Mouse (Mus musculus) natural killer cell, adult 2 months (primary cell): ENCODE measurements at regions not wholly inside any gene's neighbourhood (a gene's known extent, or its start where the extent isn't known, plus 50 kb on each side); places are given as distances from the start of the nearest gene placed in this dataset.

ENCODE experiments used
- DNase-seq, 2 experiments: peaks; one replicate each; pipeline ENCODE4 v3.0.0; 2022; ENCODE audit warnings: low spot score in 2 of 2

DNA sequence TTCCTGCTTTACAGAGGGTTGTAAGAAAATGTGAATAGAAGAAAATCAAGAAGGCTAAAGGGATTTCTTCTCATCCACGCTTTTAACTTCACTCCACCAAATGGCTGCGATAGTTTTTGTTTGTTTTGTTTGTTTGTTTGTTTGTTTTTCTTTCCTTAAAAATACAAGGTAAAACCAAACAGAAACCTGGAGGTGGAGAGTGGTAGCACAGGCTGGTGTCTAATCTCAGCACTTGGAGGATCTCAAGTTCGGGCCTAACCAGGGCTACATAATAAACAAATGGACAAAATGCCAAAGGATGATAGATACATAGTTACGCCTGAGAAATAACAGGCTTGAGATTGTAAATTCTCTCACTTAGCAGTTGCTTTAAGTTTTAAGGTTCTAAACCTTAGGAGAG, 50.8 kb upstream of the Mboat1 start:
- no peak for DNase-seq

- DNase-seq = peak; percentile 76 to 79
Observed at GRCm38 (mm10) chr13:30085005-30085404, 51.3 kb upstream of the Mboat1 start.

DNA sequence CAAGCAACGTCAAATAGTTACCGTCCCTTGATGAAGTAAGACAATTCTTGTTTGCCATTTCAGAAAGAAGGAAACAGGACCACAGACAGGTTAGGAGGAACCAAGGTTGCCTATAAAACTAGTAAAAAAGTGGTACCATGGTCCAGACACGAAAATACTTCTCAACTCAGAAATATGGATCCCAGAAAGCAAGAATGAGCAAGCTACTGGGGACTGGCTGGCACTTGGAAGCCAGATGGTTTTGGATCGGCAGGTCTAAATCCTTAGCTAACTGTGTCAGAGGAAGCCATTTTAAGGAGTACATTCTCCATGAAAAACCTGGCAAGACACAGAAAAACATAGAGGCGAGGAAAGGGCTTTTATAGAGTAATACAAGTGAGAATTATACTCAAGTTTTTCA, 51.9 kb upstream of the Mboat1 start:
- DNase-seq = no peak

DNA sequence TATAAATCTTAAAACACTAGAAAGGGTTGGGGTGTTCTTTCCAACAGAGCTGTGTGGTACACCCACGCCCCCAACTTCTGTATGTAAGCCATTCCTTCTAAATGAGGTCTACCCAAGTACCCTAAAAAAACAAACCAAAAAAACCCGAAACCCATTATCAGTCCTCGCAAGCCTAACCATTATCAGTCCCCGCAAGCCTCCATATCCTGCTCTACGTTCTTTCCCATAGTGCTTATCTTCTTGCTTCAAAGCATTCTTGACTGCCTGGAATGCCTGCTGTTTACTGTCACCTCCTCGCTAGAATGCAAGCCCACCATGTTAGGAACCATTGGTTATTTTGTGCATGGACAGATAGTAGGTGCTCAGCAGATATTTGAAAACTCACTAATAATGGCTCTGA, 52.3 kb upstream of the Mboat1 start:
- no peak for DNase-seq

DNA sequence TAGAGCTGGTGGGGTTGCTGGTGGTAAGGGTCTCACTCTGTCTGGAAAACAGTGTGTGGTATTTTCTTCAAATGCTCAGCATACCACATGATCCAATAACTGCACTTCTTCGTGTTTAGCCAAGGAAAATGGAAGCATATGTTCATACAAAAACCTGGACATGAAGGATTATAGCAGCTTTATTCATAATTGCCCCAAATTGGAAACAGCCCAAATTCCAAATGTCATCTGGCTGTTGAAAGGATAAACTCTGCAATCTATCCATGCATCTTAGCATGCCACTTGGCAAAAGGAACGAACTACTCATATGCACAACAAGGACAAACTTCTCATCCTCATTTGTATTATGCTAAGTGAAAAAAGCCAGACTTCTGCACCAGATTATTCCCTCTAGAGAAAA, 53.5 kb upstream of the Mboat1 start:
- DNase-seq = no peak

DNA sequence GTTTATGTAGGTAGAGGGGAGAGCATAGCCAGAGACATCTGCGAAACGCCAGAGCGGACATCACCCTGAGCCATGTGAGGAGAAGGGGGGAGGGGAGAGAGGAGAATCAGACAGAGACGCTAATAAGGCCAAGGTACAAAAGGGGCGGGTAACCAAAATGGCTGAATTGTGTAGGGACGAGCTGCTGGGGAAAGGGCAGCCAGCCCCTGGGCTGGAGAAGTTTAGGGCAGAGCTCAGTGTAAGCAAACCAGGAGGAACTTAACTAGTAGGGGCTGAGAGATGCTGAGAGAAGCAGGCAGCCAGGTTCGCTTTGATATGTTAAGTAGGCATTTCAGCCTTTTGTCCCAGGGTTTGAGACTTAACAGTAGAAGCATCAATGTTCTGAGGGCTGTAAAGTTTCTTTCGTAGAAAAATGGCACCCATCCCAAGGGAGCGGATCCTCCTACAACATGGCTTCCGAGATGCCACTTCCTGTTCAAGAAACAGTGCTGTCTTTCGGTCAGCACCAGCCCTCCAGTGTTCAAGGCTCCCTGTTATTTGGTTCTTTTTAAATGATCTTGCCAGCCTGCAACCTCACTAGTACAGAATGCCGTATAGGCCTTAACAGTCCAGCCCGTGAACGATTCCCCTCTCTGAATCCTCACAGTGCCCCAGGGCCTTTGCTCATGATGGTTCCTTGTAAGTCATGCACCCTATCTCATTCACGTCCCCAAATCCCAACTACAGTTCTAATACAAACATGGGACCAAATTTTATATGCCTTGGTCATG, 55.4 kb upstream of the Mboat1 start:
- no peak for DNase-seq

DNA sequence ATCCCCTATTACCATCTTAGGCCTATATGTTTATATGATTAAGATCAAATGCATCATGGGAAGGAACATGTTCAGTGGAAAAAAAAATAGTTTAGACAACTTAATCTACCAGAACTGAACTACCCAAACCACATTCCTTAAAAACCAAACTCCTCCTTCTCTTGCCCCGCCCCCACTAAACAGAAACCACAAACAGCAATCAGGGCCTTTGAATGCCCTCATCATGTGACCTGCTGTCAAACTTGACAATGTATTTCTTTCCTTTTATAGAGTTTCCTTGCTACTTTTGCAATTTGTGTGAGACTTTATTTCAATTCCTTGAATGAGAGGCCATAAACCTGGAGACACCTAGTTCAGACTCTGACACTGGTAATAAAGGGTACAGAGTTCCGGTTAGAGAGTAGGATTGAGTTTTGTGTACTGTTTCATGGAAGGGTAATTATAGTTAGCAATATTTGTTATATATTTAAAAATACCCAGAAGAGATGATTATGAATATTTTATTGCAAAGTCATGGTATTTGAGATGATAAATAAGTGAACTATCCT, 61.7 kb upstream of the Mboat1 start:
- DNase-seq = no peak

- DNase-seq = no peak
Observed at GRCm38 (mm10) chr13:30074069-30074468, 62.2 kb upstream of the Mboat1 start.

GRCm38 (mm10) chr13:30069397-30069796, 66.9 kb upstream of the Mboat1 start:
- DNase-seq = no peak

GRCm38 (mm10) chr13:30067581-30068375, 68.5 kb upstream of the Mboat1 start:
- no peak for DNase-seq

DNA sequence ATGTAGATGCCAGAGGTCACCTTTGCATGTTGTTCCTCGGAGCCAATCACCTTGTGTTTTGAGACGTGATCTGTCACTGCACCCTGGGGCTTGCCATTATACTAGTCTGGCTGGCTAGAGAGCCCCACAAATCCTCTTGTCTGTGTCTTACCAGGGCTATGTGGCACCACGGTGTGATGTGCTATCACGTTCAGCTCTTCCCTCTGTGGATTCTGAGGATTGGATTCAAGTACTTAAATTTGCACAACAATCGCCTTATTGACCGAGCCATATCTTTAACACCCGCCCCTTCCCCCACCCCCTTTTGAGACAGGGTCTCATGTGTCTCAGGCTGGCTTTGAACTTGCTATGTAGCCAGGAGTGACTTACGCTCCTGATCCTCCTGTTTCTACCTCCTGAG, 70.8 kb upstream of the Mboat1 start:
- DNase-seq = no peak

DNA sequence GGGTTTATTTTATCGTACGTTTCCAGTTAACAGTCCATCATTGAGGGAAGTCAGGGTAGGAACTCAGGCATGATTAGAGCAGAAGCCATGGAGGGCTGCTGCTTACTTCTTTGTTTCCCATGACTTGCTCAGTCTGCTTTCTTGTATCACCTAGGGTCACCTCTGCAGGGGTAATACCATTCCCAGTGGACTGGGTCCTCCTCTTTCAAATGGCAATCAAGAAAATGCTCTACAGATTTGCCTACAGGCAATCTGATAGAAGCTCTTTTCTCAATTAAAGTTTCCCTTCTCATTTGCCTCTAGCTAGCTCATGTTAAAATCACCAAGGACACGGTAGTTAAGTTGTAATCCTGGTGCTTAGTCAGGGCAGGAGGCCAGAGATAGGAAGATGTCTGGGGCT, 72.5 kb upstream of the Mboat1 start:
- no peak for DNase-seq

- no peak for DNase-seq
Observed at GRCm38 (mm10) chr13:30062285-30062684, 74.0 kb upstream of the Mboat1 start.

- DNase-seq = no peak
Observed at GRCm38 (mm10) chr13:30055141-30055645, 69.3 kb upstream of the E2f3 start.

- DNase-seq = no peak
Observed at GRCm38 (mm10) chr13:30051891-30052550, 66.2 kb upstream of the E2f3 start.

DNA sequence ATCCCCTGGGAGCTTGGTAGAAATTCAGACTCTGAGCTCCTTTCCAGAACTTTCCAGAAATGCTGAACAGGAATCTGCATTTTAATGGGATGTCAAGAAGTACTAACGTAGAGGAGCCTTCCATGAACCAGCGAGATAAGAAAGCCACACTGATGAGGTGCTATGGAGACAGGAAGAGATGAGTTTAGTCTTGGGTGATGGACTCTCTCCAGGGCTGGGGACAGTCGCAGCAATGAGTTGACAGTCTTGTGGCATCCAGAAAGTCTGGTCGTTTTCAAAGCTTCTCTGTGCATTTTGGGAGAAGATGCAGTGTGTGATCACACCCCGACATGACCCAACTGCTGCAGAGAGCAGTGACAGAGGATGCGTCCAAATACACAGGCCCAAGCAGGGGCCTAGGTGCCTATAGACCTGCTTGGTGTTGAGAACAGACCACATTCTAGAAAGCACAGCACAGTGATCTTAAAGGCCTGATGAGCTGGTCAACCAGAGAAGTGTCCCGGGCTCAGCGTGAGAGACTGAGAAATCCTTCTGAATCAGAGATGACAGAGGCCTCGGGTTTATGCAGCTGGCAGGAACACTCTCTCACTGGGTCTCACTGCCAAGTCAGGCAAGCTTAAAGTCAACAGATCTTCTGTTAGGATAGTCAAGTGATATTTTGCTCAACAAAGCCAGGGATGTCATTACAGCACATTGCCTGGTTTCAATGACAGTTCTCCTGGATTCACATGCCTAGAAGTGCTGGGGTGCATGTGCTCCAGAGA, 65.1 kb upstream of the E2f3 start:
- no peak for DNase-seq

DNA sequence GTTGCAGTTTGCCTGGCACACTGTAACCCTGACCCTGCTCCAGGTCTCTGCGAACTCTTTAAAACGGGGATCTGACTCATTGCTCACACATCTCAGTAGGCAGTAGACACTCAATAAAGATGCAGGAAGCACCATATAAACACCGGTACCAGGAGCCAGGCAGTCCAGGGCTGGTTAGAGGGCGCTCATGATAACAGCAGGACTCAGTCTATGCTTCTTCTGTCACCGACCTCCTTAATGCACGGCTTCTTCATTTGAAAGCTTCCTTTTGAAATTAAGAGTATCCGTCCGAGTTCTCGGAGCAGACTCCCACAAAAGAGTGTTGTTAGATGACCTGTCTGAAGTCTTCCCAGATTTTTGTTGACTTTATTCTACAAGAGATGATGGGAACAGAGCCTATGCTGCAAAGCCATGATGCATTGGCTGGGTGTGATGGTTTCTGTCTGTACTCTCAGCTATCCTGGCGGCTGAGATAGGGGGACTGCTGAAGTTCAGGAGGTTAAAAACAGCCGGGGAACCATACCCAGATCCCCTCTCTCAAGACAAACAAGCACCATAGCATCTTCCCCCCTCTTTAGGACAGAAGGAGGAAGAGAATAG, 62.5 kb upstream of the E2f3 start:
- DNase-seq = no peak

- DNase-seq = no peak
Observed at GRCm38 (mm10) chr13:30046504-30047169, 60.8 kb upstream of the E2f3 start.

DNA sequence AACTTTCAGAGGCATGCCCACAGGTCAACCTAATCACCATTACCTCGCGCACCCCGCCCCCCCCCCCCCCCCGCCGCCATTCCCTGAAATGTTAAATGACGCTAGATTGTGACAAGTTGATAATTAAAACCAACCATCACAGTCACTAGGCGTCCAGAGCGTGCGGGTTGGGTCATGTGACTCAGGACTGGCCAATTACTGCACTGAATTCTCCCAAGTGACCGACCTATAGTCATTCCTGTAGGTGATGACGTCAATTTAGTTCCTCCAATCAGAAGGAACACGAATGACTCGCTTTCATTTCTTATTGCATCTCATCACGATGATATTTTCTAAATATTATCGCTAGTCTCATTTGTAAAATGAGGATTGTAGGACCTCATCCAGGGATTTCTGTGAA, 60.2 kb upstream of the E2f3 start:
- DNase-seq = no peak

- no peak for DNase-seq
Observed at GRCm38 (mm10) chr13:30045225-30045624, 59.4 kb upstream of the E2f3 start.

DNA sequence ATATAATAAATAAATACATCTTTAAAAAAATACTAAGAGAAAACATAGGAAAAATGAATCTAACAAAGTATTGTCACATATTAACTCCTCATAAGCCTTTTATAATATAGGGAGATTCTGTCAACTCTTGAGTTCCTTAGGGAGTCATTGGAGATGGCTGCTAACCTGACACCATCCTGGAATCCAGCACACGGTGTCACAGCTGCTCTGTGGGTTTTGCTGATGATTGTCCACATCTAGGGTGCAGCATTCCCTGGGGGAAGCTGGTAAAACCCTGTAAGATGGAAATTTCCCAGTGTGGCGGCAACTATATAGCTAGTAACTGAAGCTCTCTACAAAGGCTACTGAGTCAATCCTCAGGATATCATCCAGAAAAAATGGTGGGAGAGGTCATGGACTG, 58.9 kb upstream of the E2f3 start:
- no peak for DNase-seq
